Mouse (Mus musculus) granulocyte monocyte progenitor cell, adult 5-6 weeks (primary cell): ENCODE results near the gene Pou2f3. TPM values are rescaled to one million over a fixed set of nuclear protein-coding genes. Genes with fewer than 3 reads are reported as not detected.

Experiments used
- ATAC-seq: replicated peaks from 2 replicates; pipeline ENCODE4 v1.8.0; 2016; ENCODE audit warnings: mild to moderate bottlenecking, moderate TSS enrichment, inconsistent platforms; ENCODE audit not compliant: poor library complexity, severe bottlenecking
- total RNA-seq, 2 experiments: library from RNA; stranded (forward) in 1 of 2; stranded (reverse) in 1 of 2; fragments of 200-712, 200-1000 nt in 1 of 2; fragments of >200 nt in 1 of 2; fragmentation: Nextera tagmentation in 1 of 2; gene quantifications; 2 replicates each; pipeline ENCODE4 v1.2.3; 2014 to 2017

Pou2f3 gene
- total RNA-seq (2014; fragmentation: Nextera tagmentation) = not detected in 2 replicates
- total RNA-seq (2017) = not detected in 2 replicates

GRCm38 (mm10) chr9:43210190-43210682 lies at the start of gene Pou2f3:
Gene Pou2f3 (minus strand): TSS chr9:43210369.
- no peak for ATAC-seq

DNA sequence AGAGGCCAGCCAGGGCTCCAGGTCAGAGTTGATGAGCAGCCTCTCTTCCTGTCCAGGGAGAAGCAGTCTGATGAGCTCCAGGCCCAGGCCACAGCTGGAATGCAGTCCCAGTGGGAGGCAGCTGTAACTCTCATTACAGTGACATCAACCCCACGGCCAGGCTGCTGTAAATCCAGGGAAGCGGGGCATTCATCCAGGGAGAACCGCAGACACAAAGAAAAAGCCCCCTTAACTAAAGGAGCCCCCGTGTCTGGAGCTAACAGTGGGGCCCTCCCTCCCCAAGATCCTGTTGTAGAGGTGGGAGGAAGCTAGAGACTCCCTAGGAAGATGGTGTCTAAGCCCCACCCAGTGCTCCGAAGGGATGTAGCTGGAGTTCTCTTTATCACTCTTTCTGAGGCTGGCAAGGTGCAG lies 43.1 kb upstream of the Pou2f3 start:
- no peak for ATAC-seq

GRCm38 (mm10) chr9:43252790-43253189 lies 42.6 kb upstream of the Pou2f3 start:
- no peak for ATAC-seq

DNA sequence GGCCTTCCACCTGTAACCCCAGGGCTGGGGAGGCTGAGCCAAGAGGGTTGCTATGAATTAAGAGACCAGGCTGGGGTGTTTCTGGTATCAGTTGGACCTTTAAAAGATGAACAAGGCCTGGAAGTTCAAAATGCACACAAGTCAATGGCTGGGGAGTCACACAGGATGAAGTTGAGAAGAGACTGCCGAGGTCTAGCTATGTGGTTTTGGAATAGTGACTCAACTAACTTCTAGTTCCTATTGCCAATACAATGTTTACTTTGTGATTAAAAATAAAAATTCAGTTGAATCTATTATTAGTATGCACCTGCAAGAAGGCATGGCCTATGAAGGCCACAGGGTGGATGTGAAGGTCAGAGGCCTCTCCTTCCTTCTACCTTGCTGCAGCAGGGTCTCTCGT lies 41.6 kb upstream of the Pou2f3 start:
- ATAC-seq = no peak

DNA sequence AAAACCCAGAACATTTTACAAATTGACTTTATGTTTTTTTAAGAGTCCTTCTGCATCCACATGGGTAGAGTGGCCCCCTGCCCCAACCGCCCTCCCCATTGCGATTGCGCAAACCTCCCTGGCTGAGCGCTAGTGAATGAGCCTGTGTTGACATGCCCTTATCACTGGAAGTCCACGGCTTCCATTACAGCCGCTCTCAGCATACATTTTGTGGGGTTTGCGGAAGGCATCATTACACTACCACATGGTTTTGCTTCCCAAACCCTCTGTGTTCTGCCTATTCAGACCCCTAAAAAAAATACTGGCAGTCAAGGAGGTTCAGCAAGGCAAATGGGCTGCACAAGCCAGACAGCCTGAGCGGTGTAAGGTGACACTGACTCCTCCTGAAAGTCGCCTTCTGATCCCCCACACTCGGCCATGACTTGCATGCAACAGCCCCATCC lies 36.6 kb upstream of the Pou2f3 start:
- peak; percentile 59 for ATAC-seq

DNA sequence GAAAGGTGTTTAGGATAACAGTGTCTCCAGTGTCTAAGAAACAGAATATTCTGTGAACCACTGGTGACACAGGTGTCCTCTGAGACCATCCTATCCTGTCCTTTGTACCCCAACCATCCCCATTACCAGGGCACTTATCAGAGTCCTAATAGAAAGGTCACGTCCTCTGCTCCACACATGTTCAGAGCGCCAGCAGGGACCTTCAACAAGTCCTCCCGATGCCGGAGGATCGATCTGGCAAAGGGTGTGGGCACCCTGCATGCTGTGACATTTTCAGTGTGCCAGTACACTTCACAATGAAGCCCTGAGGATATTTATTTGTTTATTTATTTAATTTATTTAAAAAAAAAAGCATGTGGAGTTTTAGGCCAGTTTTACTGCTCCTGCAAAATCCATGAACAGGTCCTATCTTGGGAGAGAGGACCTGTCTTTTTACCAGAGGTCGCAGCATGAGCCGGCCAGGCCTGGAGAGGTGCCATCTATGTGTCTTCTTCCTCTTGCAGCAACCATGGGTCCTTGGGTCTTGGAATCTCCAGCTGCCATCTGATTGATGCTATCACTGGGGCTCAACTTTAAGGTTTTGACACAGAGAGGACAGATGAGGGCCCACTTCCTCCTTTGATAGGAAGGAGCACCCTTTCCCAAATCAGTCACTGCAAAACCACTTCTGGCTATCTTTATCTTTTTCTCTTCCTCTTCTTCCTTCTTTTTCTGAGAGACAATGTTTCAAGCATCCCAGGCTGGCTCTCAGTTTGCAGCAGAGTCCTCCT lies 35.8 kb upstream of the Pou2f3 start:
- peak; percentile 68 for ATAC-seq

DNA sequence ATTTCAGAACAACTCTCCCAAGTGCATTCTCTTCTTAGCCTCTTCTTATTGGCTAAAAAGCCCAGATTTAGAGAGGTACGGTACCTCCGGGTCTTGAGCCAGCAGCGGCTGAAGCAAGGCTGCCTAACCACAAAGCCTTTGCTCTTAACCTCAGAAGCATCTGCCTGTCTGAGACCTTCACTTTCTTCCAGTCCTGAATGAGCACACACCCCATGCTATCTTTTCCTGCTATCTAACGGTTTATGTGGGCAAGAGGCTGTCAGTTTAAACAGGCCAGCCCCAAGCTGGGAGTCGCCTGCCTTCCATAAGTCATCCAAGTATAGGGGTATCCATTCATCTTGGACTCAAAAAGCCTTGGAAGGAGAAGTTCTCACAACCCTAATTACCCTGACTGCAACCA lies 32.3 kb upstream of the Pou2f3 start:
- peak; percentile 34 for ATAC-seq

- ATAC-seq = no peak
Measured at GRCm38 (mm10) chr9:43241970-43242369, 31.8 kb upstream of the Pou2f3 start.

DNA sequence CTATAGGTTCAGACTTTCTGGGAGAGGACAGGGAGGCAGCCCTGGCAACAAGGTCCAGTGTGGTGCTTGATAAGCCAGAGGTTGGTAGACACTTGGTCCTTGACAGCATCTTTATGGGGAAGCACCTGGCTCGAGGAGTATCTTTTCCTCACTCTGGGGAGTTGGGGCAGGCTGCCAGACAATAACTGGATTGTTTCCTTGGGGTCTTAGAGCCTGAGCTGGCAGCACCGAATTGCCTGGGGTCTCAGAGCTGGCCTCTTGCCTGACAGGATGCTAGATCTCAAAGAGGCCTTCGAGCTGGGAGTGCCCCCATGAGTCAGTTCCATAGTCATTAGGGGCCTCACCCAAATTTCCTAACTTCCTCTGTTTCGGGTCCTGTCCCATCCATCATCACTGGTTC lies 31.1 kb upstream of the Pou2f3 start:
- ATAC-seq = no peak

DNA sequence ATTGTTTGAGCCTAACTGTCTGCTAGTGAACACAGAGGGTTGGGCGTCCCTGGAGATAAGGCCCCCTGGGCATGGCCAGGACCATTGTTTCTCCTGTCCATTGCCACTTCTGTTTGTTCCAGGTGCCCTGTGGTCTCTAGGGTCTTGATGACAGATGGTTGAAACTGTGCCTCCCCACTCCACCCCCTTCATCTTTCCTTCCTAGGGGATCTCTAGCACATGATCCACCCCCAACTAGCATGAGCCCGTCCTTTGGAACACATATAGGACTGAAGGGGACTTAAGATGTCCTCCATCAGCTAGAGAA lies 30.4 kb upstream of the Pou2f3 start:
- ATAC-seq = no peak

DNA sequence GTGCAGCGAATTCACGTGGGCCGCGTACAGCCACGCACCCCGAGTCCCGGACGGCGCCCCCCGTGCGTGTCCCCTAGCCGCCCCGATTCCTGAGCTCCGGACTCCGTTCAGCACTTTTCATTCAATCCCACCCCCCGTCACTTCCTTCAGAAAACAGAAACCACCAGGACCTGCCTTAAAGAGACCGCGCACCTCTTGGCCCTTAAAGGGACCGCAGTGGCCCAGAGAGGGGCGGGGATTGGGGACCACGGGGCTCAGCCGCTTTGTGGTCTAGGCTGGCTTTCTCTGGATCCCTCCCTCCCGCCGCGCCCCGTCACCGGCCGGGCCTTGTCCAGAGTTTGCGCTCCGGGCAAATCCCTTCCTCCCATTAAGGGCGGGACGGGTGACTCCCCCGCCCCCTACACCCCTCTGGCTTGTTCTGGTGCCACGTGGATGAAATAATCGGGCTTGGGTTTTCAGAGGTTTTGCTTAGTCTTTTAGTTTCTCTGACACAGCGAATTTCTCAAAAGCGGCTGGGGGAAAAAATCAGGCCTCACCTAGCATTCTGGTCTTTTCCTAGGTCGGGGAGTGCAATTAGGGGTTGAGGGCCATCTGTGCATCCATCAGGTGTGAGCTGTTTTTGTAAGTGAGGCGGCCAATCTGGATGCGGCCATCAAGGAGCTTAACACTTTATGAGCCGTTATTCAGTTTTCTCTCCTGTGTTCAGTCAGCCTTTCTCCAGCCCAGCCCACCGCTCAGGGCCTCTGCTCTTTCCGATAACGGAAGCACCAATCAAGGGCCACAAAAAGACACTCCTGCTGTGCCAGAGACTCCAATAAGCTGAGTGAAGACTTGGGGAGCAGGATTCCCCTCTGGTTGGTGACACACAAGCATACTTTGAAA lies 29.8 kb upstream of the Pou2f3 start, which contains the start of gene Oaf:
Gene Oaf, minus strand, starts transcription at position 200 of the 882 bp plus-strand sequence.
- peak; percentile 77 for ATAC-seq

DNA sequence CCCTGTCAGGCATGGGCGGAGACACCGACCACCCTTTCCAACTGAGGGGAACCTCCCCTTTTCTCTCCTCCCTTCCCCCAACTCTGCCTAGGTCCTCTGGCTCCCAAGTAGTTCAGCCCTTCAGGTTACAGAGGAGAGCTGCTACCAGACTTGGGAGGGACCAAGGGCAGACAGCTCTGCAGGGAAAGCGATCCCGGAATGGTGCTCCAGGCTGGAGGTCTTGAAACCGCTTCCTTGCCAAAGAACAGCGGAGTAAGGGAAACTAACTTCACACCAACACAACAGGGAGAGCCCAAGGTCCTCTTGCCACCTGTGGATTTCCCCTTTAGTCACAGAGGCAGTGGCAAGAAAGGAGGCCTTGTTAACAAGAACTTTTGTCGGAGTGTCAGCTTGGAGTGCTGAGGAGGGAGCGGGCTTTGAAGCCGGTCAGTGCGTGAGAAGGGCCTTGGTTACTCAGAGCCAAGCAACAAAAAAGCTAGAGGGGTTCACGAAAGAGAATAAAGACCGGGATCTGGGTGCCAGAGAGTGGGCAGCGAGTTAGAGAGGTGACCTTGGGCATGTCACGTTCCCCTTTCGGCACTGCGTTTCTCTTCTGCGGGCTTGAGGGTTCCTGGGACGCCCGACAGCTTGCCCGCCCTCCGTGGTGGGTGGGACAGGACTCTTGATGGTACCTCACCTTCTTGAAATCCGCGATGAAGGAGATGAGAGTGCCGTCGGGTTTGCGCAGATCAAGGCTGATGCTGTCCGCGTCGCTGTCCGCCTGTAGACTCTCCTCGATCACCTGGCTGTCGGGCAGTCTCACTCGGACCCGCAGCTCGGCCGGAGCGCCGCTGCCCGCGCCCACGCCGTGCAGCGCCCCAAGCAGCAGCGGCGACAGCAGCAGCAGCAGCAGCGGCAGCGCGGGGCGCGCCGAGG lies 28.7 kb upstream of the Pou2f3 start:
- no peak for ATAC-seq

DNA sequence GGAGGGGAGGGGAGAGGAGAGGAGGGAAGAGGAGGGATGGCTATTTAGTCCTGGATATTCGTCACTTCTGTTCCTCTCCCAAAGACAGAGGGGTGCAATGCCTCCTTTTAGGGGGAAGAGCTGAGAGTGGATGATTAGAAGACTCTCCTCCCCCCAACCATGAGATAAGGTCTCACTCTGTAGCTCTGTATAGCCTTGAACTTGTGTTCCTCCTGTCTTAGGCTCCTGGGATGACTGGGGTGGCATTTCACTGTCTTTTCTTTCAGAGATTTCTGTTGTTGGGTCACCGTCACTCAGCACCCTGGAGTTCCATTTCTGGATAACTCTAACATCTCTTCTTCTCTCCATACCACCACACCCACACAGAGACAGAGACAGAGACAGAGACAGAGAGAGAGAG lies 28.0 kb upstream of the Pou2f3 start:
- no peak for ATAC-seq

DNA sequence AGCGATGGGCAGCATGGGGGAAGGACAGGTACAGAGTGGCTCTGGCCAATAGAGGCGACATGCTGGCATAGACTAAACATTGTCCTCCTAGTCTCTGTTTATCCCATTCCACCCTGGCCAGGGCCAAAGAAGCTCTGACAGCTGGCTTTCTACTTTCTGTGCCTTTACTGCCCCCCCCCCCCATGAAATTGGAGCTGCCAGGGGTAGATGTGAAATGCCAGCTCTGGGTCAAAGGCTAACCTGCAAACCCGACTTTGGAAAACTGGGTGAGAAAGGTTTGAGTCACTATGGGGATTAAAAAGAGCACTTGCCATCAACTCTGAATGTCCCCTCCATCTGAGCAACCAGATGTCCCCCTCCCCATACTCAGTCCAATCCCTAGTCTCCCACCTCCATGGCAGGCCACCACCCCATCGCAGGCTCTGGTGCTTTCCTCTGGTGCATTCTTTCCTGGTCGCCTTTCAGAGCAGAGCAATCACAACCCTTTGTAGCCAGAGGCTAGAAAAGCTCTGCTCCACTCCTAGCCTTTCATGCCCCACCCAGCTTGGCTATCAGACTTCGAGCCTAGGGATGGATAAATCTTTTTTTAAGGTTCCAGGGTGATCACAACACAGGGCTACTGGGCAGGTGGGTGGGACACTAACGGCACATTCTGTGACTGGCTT lies 27.1 kb upstream of the Pou2f3 start:
- ATAC-seq = no peak

GRCm38 (mm10) chr9:43236576-43236975 lies 26.4 kb upstream of the Pou2f3 start:
- no peak for ATAC-seq

DNA sequence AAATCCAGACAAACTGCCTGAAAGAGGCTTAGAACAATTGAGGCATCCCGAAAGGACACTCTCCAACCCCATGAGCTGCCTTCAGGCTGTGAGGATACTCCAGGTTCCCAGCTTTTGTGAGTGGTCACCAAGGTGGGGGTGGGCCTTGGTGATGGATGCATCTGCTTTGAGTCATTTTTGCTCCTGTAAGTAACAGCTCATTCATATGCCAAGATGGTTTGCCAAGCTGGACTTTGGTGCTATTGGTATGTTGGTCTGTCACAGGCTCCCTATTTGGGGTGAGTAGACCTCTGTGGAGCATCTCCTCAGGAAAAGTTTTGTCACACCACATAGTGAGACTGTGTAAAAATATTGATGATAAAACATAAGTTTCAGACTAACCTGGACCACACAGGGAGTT lies 25.9 kb upstream of the Pou2f3 start:
- no peak for ATAC-seq

DNA sequence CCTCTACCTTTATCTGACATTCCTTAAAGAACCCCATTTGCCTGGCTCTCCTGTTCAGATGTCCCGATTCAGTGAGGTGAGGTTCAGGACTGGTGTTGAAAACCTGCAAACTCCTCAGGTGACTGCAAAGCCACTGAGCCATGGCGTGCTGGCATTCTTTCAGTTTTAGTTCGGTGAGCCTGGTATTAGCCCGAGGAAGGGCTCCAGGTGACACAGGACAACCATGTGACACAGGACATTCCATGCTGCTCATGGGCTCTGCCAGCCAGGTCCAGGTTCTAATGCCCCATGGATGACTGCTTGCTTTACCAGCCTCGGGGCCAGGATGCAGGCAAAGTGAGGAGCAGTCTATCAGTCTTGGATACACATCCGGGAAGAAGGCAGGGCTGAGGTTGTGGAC lies 25.2 kb upstream of the Pou2f3 start:
- ATAC-seq = no peak

DNA sequence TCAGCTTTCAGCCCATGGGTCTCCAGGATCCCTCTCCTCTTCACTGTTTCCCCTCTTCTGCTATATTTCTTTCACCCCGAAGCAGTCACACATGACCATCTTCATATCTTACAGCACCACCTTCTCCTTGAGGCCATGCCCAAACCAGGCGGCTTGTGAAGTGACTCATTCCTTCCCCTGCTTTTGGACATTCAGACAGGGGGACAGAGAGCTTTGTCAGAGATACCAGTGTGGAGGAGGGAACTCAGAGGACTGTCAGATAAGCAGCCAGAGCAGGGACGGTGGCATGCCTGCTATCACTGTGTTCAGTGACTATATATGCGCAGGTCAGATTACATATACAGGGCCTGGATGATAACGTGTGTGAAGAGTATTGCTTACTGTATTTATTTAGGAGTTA lies 24.3 kb upstream of the Pou2f3 start:
- ATAC-seq = no peak

DNA sequence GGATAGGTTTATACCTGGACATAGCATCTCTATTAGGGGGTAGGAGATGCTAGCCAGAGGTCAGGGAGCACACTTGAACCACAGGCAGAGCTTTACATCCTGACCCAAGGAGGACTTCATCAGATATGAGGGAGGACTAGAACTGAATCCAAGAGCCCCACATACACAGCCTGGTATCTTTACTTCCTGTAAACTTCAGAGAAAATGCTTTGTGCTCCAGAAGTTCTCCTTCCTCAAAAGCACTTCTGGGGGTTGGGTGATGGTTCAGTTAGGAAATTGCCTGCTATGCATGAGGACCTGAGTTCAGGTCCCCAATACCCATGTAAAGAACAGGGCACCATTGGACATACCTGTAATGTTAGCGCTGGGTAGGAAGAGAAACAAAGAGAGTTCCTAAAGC lies 23.3 kb upstream of the Pou2f3 start:
- peak; percentile 10; the same call in 1 of the 2 replicates for ATAC-seq

- ATAC-seq = no peak
Measured at GRCm38 (mm10) chr9:43233044-43233443, 22.9 kb upstream of the Pou2f3 start.
